Mouse (Mus musculus) gastrocnemius, postnatal 36 days (tissue): ENCODE data around the gene Folr2. TPM values are rescaled to one million over a fixed set of nuclear protein-coding genes. Genes with fewer than 3 reads are reported as not detected.

Experiments
- DNase-seq, 2 experiments: peaks; one replicate each; pipeline ENCODE4 v3.0.0; 2022
- intact Hi-C: fragments of 180-260 bp; cut with DNase I; formaldehyde crosslinking; loops from one replicate; pipeline ENCODE4 v1.15.1; 2025
- long read RNA-seq, 2 experiments: library from polyadenylated mRNA; stranded (forward); transcript quantifications; one replicate each; pipeline ENCODE4 v2.0.0; 2021
- total RNA-seq, 2 experiments: library from RNA; stranded (reverse); gene quantifications; 2 replicates each; pipeline ENCODE4 v1.2.3; 2021

Gene Folr2
- total RNA-seq, result 1 to 10 TPM; 1.3 to 2.0 TPM
- long read RNA-seq, experiment 1, partial matches to known transcripts, result 0 of 4 reads
- long read RNA-seq, experiment 1, other reads (novel, unspliced or antisense), result 2 of 4 reads
- long read RNA-seq, experiment 2, partial matches to known transcripts, result 0 of 3 reads
- long read RNA-seq, experiment 2, other reads (novel, unspliced or antisense), result 3 of 3 reads

- intact Hi-C loops, result no loop called here
- no peak for DNase-seq
Observed at GRCm38 (mm10) chr7:101857094-101857493, at the start of gene Folr2. Folr2 (minus strand) TSS chr7:101857194.

GRCm38 (mm10) chr7:101906696-101907095 is 49.7 kb upstream of the Folr2 start:
- DNase-seq, result no peak
- intact Hi-C loops, result no loop called here

- no peak for DNase-seq
- intact Hi-C loops, result no loop called here
Observed at GRCm38 (mm10) chr7:101906287-101906681, 49.3 kb upstream of the Folr2 start, which contains the start of gene Tomt. Tomt (minus strand) TSS chr7:101906359.

- intact Hi-C loops, result no loop called here
Observed at GRCm38 (mm10) chr7:101905561-101906286, 48.7 kb upstream of the Folr2 start, which contains the start of gene Lamtor1. Lamtor1 (plus strand) TSS chr7:101905904.

GRCm38 (mm10) chr7:101902846-101903245 is 45.9 kb upstream of the Folr2 start:
- intact Hi-C loops, result no loop called here
- DNase-seq, result no peak

More at GRCm38 (mm10) chr7:101905561-101906286, 48.7 kb upstream of the Folr2 start, which contains the start of gene Lamtor1:
- DNase-seq, result peak; percentile 98 to 99

- intact Hi-C loops, result no loop called here
- DNase-seq, result no peak
Observed at GRCm38 (mm10) chr7:101901969-101902368, 45.0 kb upstream of the Folr2 start.

GRCm38 (mm10) chr7:101900331-101901097 is 43.5 kb upstream of the Folr2 start:
- intact Hi-C loops, result no loop called here
- no peak for DNase-seq

GRCm38 (mm10) chr7:101896104-101897066 is 39.4 kb upstream of the Folr2 start:
- DNase-seq, result peak; percentile 94
- intact Hi-C loops, result loop anchor here (5.0 kb wide), 2 partner anchors 59 to 219 kb away; partner anchors contain the start of gene Inppl1

GRCm38 (mm10) chr7:101895695-101896094 is 38.7 kb upstream of the Folr2 start:
- DNase-seq, result no peak
- intact Hi-C loops, result loop anchor here (5.0 kb wide), 2 partner anchors 58 to 218 kb away; partner anchors contain the start of gene Inppl1

GRCm38 (mm10) chr7:101888460-101888859 is 31.5 kb upstream of the Folr2 start:
- intact Hi-C loops, result loop anchor here (2.0 kb wide), 1 partner anchor 40 kb away; no protein-coding TSS in a partner anchor
- DNase-seq, result no peak

- intact Hi-C loops, result no loop called here
- no peak for DNase-seq
Observed at GRCm38 (mm10) chr7:101886274-101886673, 29.3 kb upstream of the Folr2 start.

GRCm38 (mm10) chr7:101884160-101884559 is 27.2 kb upstream of the Folr2 start:
- intact Hi-C loops, result no loop called here
- DNase-seq, result no peak

GRCm38 (mm10) chr7:101882413-101883154 is 25.6 kb upstream of the Folr2 start:
- intact Hi-C loops, result no loop called here
- DNase-seq, result no peak

- intact Hi-C loops, result no loop called here
- DNase-seq, result no peak
Observed at GRCm38 (mm10) chr7:101880855-101881254, 23.9 kb upstream of the Folr2 start.

GRCm38 (mm10) chr7:101875978-101876377 is 19.0 kb upstream of the Folr2 start:
- DNase-seq, result no peak
- intact Hi-C loops, result no loop called here

GRCm38 (mm10) chr7:101871296-101871695 is 14.3 kb upstream of the Folr2 start:
- DNase-seq, result no peak
- intact Hi-C loops, result no loop called here

- intact Hi-C loops, result no loop called here
- DNase-seq, result no peak
Observed at GRCm38 (mm10) chr7:101870629-101871028, 13.6 kb upstream of the Folr2 start, which contains the start of gene Folr1. Folr1 (minus strand) TSS chr7:101870788.

- no peak for DNase-seq
- intact Hi-C loops, result no loop called here
Observed at GRCm38 (mm10) chr7:101869163-101869500, 12.1 kb upstream of the Folr2 start.
